Mouse (Mus musculus) neural tube, embryonic 13.5 days (tissue): ENCODE results near the gene Pigx. TPM values are rescaled to one million over a fixed set of nuclear protein-coding genes. Genes with fewer than 3 reads are reported as not detected.
"Not testable (repeated sequence)": the region's sequence is repeated elsewhere in the genome, so short reads cannot be mapped to it uniquely, and the experiment has no call there.

ENCODE experiments used
- ATAC-seq: fragments of 200-750 bp; cut with Nextera tagmentation; 2 replicates; pipeline ENCODE4 v1.8.0; 2017; ENCODE audit warnings: low read depth, mild to moderate bottlenecking, moderate TSS enrichment, moderate library complexity
- H3K27ac ChIP-seq: fragments of 300-500 bp; sonication (generic); replicated peaks from 2 replicates; pipeline ENCODE4 v1.5.1; 2015; ENCODE audit warnings: moderate library complexity, mild to moderate bottlenecking, inconsistent platforms
- H3K27me3 ChIP-seq: fragments of 300-500 bp; sonication (generic); 2 replicates; pipeline ENCODE4 v1.6.1; 2015; ENCODE audit warnings: mild to moderate bottlenecking, inconsistent platforms
- H3K36me3 ChIP-seq: fragments of 300-500 bp; sonication (generic); 2 replicates; pipeline ENCODE4 v1.6.1; 2015; ENCODE audit warnings: mild to moderate bottlenecking, inconsistent platforms
- H3K4me1 ChIP-seq: fragments of 300-500 bp; sonication (generic); replicated peaks from 2 replicates; pipeline ENCODE4 v1.6.1; 2015; ENCODE audit warnings: inconsistent platforms
- H3K4me2 ChIP-seq: fragments of 300-500 bp; sonication (generic); 2 replicates; pipeline ENCODE4 v1.6.1; 2015; ENCODE audit warnings: inconsistent platforms, mild to moderate bottlenecking, moderate library complexity
- H3K4me3 ChIP-seq: fragments of 300-500 bp; sonication (generic); 2 replicates; pipeline ENCODE4 v1.5.1; 2015; ENCODE audit warnings: mild to moderate bottlenecking, inconsistent platforms
- H3K9ac ChIP-seq: fragments of 300-500 bp; sonication (generic); 2 replicates; pipeline ENCODE4 v1.6.1; 2015; ENCODE audit warnings: moderate library complexity, mild to moderate bottlenecking, inconsistent platforms
- H3K9me3 ChIP-seq: fragments of 300-500 bp; sonication (generic); 2 replicates; pipeline ENCODE4 v1.6.1; 2016; ENCODE audit warnings: inconsistent platforms
- WGBS: fragments of 180-500 bp; shearing (Covaris S2); methylation state at CpG from one replicate; pipeline ENCODE4 v1.1.7; 2015; 5-methylcytosine and 5-hydroxymethylcytosine counted together
- polyA plus RNA-seq: library from polyadenylated mRNA; unstranded; fragments of >200 nt; fragmentation: Nextera tagmentation; extraction: Ambion mirVana; gene quantifications from 2 replicates; pipeline ENCODE4 v1.2.1, GENCODE M21; 2015

Gene Pigx
- polyA plus RNA-seq, 1 experiment from 2014 or later = 125 TPM

GRCm38 (mm10) chr16:32075762-32076161, 23.8 kb downstream of the Pigx start:
- H3K36me3 ChIP-seq = no peaks in the 10 kb centered on the region
- H3K4me2 ChIP-seq = no peak overlapping the region
- no peak overlapping the region for H3K4me3 ChIP-seq
- no peaks in the 10 kb centered on the region for H3K27me3 ChIP-seq
- H3K27ac ChIP-seq = no peak overlapping the region
- peaks cover 36% of the 10 kb centered on the region for H3K4me1 ChIP-seq
- WGBS = 79% methylated on average over 1 of the region's 1 CpGs
- H3K9ac ChIP-seq = no peak overlapping the region
- no peak for ATAC-seq
- no peaks in the 10 kb centered on the region for H3K9me3 ChIP-seq

- not testable (repeated sequence) for H3K27me3 ChIP-seq, H3K4me3 ChIP-seq, H3K36me3 ChIP-seq, H3K9me3 ChIP-seq, ATAC-seq, H3K9ac ChIP-seq, H3K27ac ChIP-seq, H3K4me2 ChIP-seq
- H3K4me1 ChIP-seq = peaks cover 14% of the 10 kb centered on the region; the same call in 1 of the 2 replicates
- 77% methylated on average over 4 of the region's 4 CpGs for WGBS
These were observed 29.5 kb downstream of the Pigx start for GRCm38 (mm10) chr16:32070070-32070469.

- Histone ChIP-seq H3K9me3 (no peaks in the 10 kb centered on the region), H3K36me3 (no peaks in the 10 kb centered on the region), H3K9ac (no peak overlapping the region), H3K4me3 (no peak overlapping the region), H3K27me3 (no peaks in the 10 kb centered on the region), H3K27ac (no peak overlapping the region), H3K4me1 (peaks cover 14% of the 10 kb centered on the region; the same call in 1 of the 2 replicates), H3K4me2 (no peak overlapping the region)
- 0 out of 2 replicates have a peak, but pooled peaks have one; percentile 11 for ATAC-seq
- 86% methylated on average over 12 of the region's 12 CpGs for WGBS
These were observed 30.9 kb downstream of the Pigx start for GRCm38 (mm10) chr16:32068389-32069300.

- H3K27ac ChIP-seq = no peak overlapping the region
- no peak overlapping the region for H3K4me3 ChIP-seq
- H3K36me3 ChIP-seq = no peaks in the 10 kb centered on the region
- peaks cover 12% of the 10 kb centered on the region; the same call in 1 of the 2 replicates for H3K4me1 ChIP-seq
- no peak for ATAC-seq
- no peak overlapping the region for H3K4me2 ChIP-seq
- H3K27me3 ChIP-seq = no peaks in the 10 kb centered on the region
- no peaks in the 10 kb centered on the region for H3K9me3 ChIP-seq
- WGBS = 100% methylated on average over 1 of the region's 1 CpGs
- H3K9ac ChIP-seq = no peak overlapping the region
These were observed 32.6 kb downstream of the Pigx start for GRCm38 (mm10) chr16:32066899-32067298.

- H3K9ac ChIP-seq = no peak overlapping the region
- no peak for ATAC-seq
- 85% methylated on average over 7 of the region's 7 CpGs for WGBS
- no peak overlapping the region for H3K4me3 ChIP-seq
- peaks cover 13% of the 10 kb centered on the region for H3K4me1 ChIP-seq
- H3K9me3 ChIP-seq = no peaks in the 10 kb centered on the region
- no peak overlapping the region for H3K27ac ChIP-seq
- no peak overlapping the region for H3K4me2 ChIP-seq
- no peaks in the 10 kb centered on the region for H3K36me3 ChIP-seq
- no peaks in the 10 kb centered on the region for H3K27me3 ChIP-seq
These were observed 35.6 kb downstream of the Pigx start for GRCm38 (mm10) chr16:32063900-32064299.

GRCm38 (mm10) chr16:32062226-32062625, 37.3 kb downstream of the Pigx start:
- Histone ChIP-seq H3K9ac (no peak overlapping the region), H3K27me3 (no peaks in the 10 kb centered on the region), H3K36me3 (no peaks in the 10 kb centered on the region), H3K4me3 (no peak overlapping the region), H3K4me2 (no peak overlapping the region), H3K9me3 (no peaks in the 10 kb centered on the region), H3K27ac (no peak overlapping the region), H3K4me1 (peaks cover 11% of the 10 kb centered on the region)
- 84% methylated on average over 2 of the region's 2 CpGs for WGBS
- no peak for ATAC-seq

- H3K9ac ChIP-seq = no peak overlapping the region
- peaks cover 4% of the 10 kb centered on the region; the same call in 1 of the 2 replicates for H3K4me1 ChIP-seq
- H3K27me3 ChIP-seq = no peaks in the 10 kb centered on the region
- no peak overlapping the region for H3K4me2 ChIP-seq
- H3K9me3 ChIP-seq = no peaks in the 10 kb centered on the region
- 78% methylated on average over 6 of the region's 6 CpGs for WGBS
- H3K36me3 ChIP-seq = no peaks in the 10 kb centered on the region
- no peak overlapping the region for H3K4me3 ChIP-seq
- no peak overlapping the region for H3K27ac ChIP-seq
- ATAC-seq = no peak
These were observed 39.6 kb downstream of the Pigx start for GRCm38 (mm10) chr16:32059840-32060523.

GRCm38 (mm10) chr16:32058817-32059216, 40.7 kb downstream of the Pigx start:
- WGBS = 82% methylated on average over 5 of the region's 5 CpGs
- H3K9me3 ChIP-seq = no peaks in the 10 kb centered on the region
- H3K4me2 ChIP-seq = no peak overlapping the region
- H3K4me3 ChIP-seq = no peak overlapping the region
- H3K27ac ChIP-seq = no peak overlapping the region
- H3K4me1 ChIP-seq = peaks cover 4% of the 10 kb centered on the region; the same call in 1 of the 2 replicates
- H3K9ac ChIP-seq = no peak overlapping the region
- H3K36me3 ChIP-seq = no peaks in the 10 kb centered on the region
- no peak for ATAC-seq
- no peaks in the 10 kb centered on the region for H3K27me3 ChIP-seq

GRCm38 (mm10) chr16:32042367-32042766, 57.2 kb downstream of the Pigx start:
- no peak overlapping the region for H3K9ac ChIP-seq
- H3K9me3 ChIP-seq = no peaks in the 10 kb centered on the region
- ATAC-seq = no peak
- no peaks in the 10 kb centered on the region for H3K4me1 ChIP-seq
- no peak overlapping the region for H3K4me2 ChIP-seq
- WGBS = 95% methylated on average over 4 of the region's 4 CpGs
- no peaks in the 10 kb centered on the region for H3K27me3 ChIP-seq
- H3K36me3 ChIP-seq = peaks cover 74% of the 10 kb centered on the region
- no peak overlapping the region for H3K27ac ChIP-seq
- H3K4me3 ChIP-seq = no peak overlapping the region

Other genes with a start within 250 kb of the Pigx start
- gene Meltf, start 220.9 kb downstream of the Pigx start, polyA plus RNA-seq = 0.32 TPM in 2 replicates
- gene Pigz, start 165.9 kb downstream of the Pigx start, polyA plus RNA-seq = 2.0 and 4.3 TPM in 2 replicates
- gene 0610012G03Rik, start 151.2 kb downstream of the Pigx start, polyA plus RNA-seq = 93.1 and 99.5 TPM in 2 replicates
- gene Ncbp2, start 151.2 kb downstream of the Pigx start, polyA plus RNA-seq = 106 and 120 TPM in 2 replicates
- gene Senp5, start 96.5 kb downstream of the Pigx start, polyA plus RNA-seq = 17.7 and 18.7 TPM in 2 replicates
- 30.7 and 33.0 TPM in 2 replicates for gene Pak2, start 20.4 kb downstream of the Pigx start, polyA plus RNA-seq
- 48.7 and 51.2 TPM in 2 replicates for gene Cep19, start 60 bp upstream of the Pigx start, polyA plus RNA-seq
- gene Nrros, start 65.9 kb upstream of the Pigx start, polyA plus RNA-seq = 8.1 and 9.9 TPM in 2 replicates
- gene Bex6, start 80.1 kb upstream of the Pigx start, polyA plus RNA-seq = not detected in 2 replicates
- 15.8 and 18.4 TPM in 2 replicates for gene Fbxo45, start 147.4 kb upstream of the Pigx start, polyA plus RNA-seq
- gene Wdr53, start 147.5 kb upstream of the Pigx start, polyA plus RNA-seq = 16.4 and 17.1 TPM in 2 replicates
- gene Smco1, start 171.7 kb upstream of the Pigx start, polyA plus RNA-seq = 0.28 TPM in 1 of 2 replicates, not detected in the other
- gene Rnf168, start 177.7 kb upstream of the Pigx start, polyA plus RNA-seq = 25.3 and 27.3 TPM in 2 replicates
- gene Ubxn7, start 232.5 kb upstream of the Pigx start, polyA plus RNA-seq = 22.4 and 29.3 TPM in 2 replicates